Mouse (Mus musculus): ENCODE data around the gene Tecta. TPM values are rescaled to one million over a fixed set of nuclear protein-coding genes. Genes with fewer than 3 reads are reported as not detected.

Gene Tecta
- polyA plus RNA-seq, 1 experiment = 0.06 TPM

GRCm38 (mm10) chr9:42293596-42293995, 106.1 kb downstream of the Tecta start:
- Histone ChIP-seq H3K79me2 (ENCODE audit: control insufficient read depth, insufficient read depth) (no peaks in the 10 kb centered on the region), H3K27me3 (ENCODE audit: control insufficient read depth, insufficient read depth, insufficient read length) (peaks cover 13% of the 10 kb centered on the region), H3ac (ENCODE audit: control insufficient read depth, insufficient read length) (no peak overlapping the region), H3K4me2 (ENCODE audit: low read depth) (no peak overlapping the region), H3K36me3 (ENCODE audit: control insufficient read depth, insufficient read depth) (no peaks in the 10 kb centered on the region), H3K4me3 (no peak overlapping the region)
- TF ChIP-seq MYOD1 (IDR thresholded peaks at IDR 0.05; ENCODE audit: control insufficient read depth in 1 of 3, insufficient read length in 2 of 3, low read depth in 2 of 3) = no peak
- TF ChIP-seq POLR2A (IDR thresholded peaks at IDR 0.05; ENCODE audit: insufficient read length, low read depth) = no peak
- TF ChIP-seq TCF12 (IDR thresholded peaks at IDR 0.05; ENCODE audit: insufficient read depth, poor library complexity, severe bottlenecking) = no peak
- no peak for TF ChIP-seq MAX (IDR thresholded peaks at IDR 0.05; ENCODE audit: low read depth)
- TF ChIP-seq REST (IDR thresholded peaks at IDR 0.05; ENCODE audit: insufficient read depth, insufficient read length) = no peak
- TF ChIP-seq USF1 (IDR thresholded peaks at IDR 0.05; ENCODE audit: low read depth) = no peak
- no peak for TF ChIP-seq TCF3 (IDR thresholded peaks at IDR 0.05; ENCODE audit: insufficient read length, low read depth)
- no peak for TF ChIP-seq MYOG (IDR thresholded peaks at IDR 0.05; ENCODE audit: control insufficient read depth in 1 of 3, insufficient read depth in 1 of 3, insufficient read length in 2 of 3, low read depth in 2 of 3)
- TF ChIP-seq CEBPB (IDR thresholded peaks at IDR 0.05; ENCODE audit: insufficient read depth, poor library complexity, severe bottlenecking) = no peak
- TF ChIP-seq POLR2AphosphoS2 (IDR thresholded peaks at IDR 0.05; ENCODE audit: insufficient read length, low read depth) = no peak
- no peak for TF ChIP-seq E2F4 (IDR thresholded peaks at IDR 0.05; ENCODE audit: insufficient read depth)
- no peak for TF ChIP-seq SRF (IDR thresholded peaks at IDR 0.05; ENCODE audit: control insufficient read depth, insufficient read length, low read depth)

- TF ChIP-seq CEBPB (IDR thresholded peaks at IDR 0.05; ENCODE audit: insufficient read depth, poor library complexity, severe bottlenecking) = no peak
- TF ChIP-seq TCF12 (IDR thresholded peaks at IDR 0.05; ENCODE audit: insufficient read depth, poor library complexity, severe bottlenecking) = no peak
- TF ChIP-seq MYOG (IDR thresholded peaks at IDR 0.05; ENCODE audit: control insufficient read depth in 1 of 3, insufficient read depth in 1 of 3, insufficient read length in 2 of 3, low read depth in 2 of 3) = no peak
- no peak for TF ChIP-seq E2F4 (IDR thresholded peaks at IDR 0.05; ENCODE audit: insufficient read depth)
- no peak for TF ChIP-seq SRF (IDR thresholded peaks at IDR 0.05; ENCODE audit: control insufficient read depth, insufficient read length, low read depth)
- TF ChIP-seq MAX (IDR thresholded peaks at IDR 0.05; ENCODE audit: low read depth) = no peak
- TF ChIP-seq TCF3 (IDR thresholded peaks at IDR 0.05; ENCODE audit: insufficient read length, low read depth) = no peak
- TF ChIP-seq MYOD1 (IDR thresholded peaks at IDR 0.05; ENCODE audit: control insufficient read depth in 1 of 3, insufficient read length in 2 of 3, low read depth in 2 of 3) = no peak
- no peak for TF ChIP-seq REST (IDR thresholded peaks at IDR 0.05; ENCODE audit: insufficient read depth, insufficient read length)
- TF ChIP-seq POLR2A (IDR thresholded peaks at IDR 0.05; ENCODE audit: insufficient read length, low read depth) = no peak
- no peak for TF ChIP-seq USF1 (IDR thresholded peaks at IDR 0.05; ENCODE audit: low read depth)
- TF ChIP-seq POLR2AphosphoS2 (IDR thresholded peaks at IDR 0.05; ENCODE audit: insufficient read length, low read depth) = no peak
- no peak overlapping the region for H3K4me2 ChIP-seq (ENCODE audit: low read depth)
- H3ac ChIP-seq (ENCODE audit: control insufficient read depth, insufficient read length) = no peak overlapping the region
- no peaks in the 10 kb centered on the region for H3K36me3 ChIP-seq (ENCODE audit: control insufficient read depth, insufficient read depth)
- H3K4me3 ChIP-seq = no peak overlapping the region
- peaks cover 13% of the 10 kb centered on the region for H3K27me3 ChIP-seq (ENCODE audit: control insufficient read depth, insufficient read depth, insufficient read length)
- no peaks in the 10 kb centered on the region for H3K79me2 ChIP-seq (ENCODE audit: control insufficient read depth, insufficient read depth)
These were observed 106.7 kb downstream of the Tecta start for GRCm38 (mm10) chr9:42293051-42293450.

- H3K36me3 ChIP-seq (ENCODE audit: control insufficient read depth, insufficient read depth) = no peaks in the 10 kb centered on the region
- TF ChIP-seq MYOD1 (IDR thresholded peaks at IDR 0.05; ENCODE audit: control insufficient read depth in 1 of 3, insufficient read length in 2 of 3, low read depth in 2 of 3) = no peak
- no peak for TF ChIP-seq CEBPB (IDR thresholded peaks at IDR 0.05; ENCODE audit: insufficient read depth, poor library complexity, severe bottlenecking)
- TF ChIP-seq POLR2AphosphoS2 (IDR thresholded peaks at IDR 0.05; ENCODE audit: insufficient read length, low read depth) = no peak
- TF ChIP-seq USF1 (IDR thresholded peaks at IDR 0.05; ENCODE audit: low read depth) = no peak
- TF ChIP-seq REST (IDR thresholded peaks at IDR 0.05; ENCODE audit: insufficient read depth, insufficient read length) = no peak
- TF ChIP-seq MAX (IDR thresholded peaks at IDR 0.05; ENCODE audit: low read depth) = no peak
- no peak for TF ChIP-seq MYOG (IDR thresholded peaks at IDR 0.05; ENCODE audit: control insufficient read depth in 1 of 3, insufficient read depth in 1 of 3, insufficient read length in 2 of 3, low read depth in 2 of 3)
- no peaks in the 10 kb centered on the region for H3K79me2 ChIP-seq (ENCODE audit: control insufficient read depth, insufficient read depth)
- H3ac ChIP-seq (ENCODE audit: control insufficient read depth, insufficient read length) = no peak overlapping the region
- H3K27me3 ChIP-seq (ENCODE audit: control insufficient read depth, insufficient read depth, insufficient read length) = no peaks in the 10 kb centered on the region
- no peak overlapping the region for H3K4me3 ChIP-seq
- H3K4me2 ChIP-seq (ENCODE audit: low read depth) = no peak overlapping the region
These were observed 120.1 kb downstream of the Tecta start for GRCm38 (mm10) chr9:42279676-42280075.

Other genes starting within 250 kb of the Tecta start
- gene Sc5d, start 135.7 kb downstream of the Tecta start, polyA plus RNA-seq (2012; fragmentation: generic; extraction: Trizol) = 18.6 TPM
- gene Tbcel, start 107.9 kb upstream of the Tecta start, polyA plus RNA-seq (2012; fragmentation: generic; extraction: Trizol) = 7.9 TPM

Measured in myocyte (in vitro differentiated cells).